Mouse (Mus musculus) embryonic facial prominence, embryonic 13.5 days (tissue): ENCODE data around the gene Cdhr5. TPM values are rescaled to one million over a fixed set of nuclear protein-coding genes. Genes with fewer than 3 reads are reported as not detected.
A peak's percentile ranks its signal among the peaks of the same experiment; 100 is the strongest.

Source experiments
- ATAC-seq: fragments of 200-750 bp; cut with Nextera tagmentation; 2 replicates; pipeline ENCODE4 v1.8.0; 2017; ENCODE audit warnings: low read depth; ENCODE audit not compliant: insufficient number of reproducible peaks, insufficient read depth, low FRiP score, low TSS enrichment
- H3K27ac ChIP-seq: fragments of 300-500 bp; sonication (generic); 2 replicates; pipeline ENCODE4 v1.5.1; 2015; ENCODE audit warnings: moderate library complexity, mild to moderate bottlenecking, inconsistent platforms
- H3K27me3 ChIP-seq: fragments of 300-500 bp; sonication (generic); 2 replicates; pipeline ENCODE4 v1.6.1; 2015; ENCODE audit warnings: mild to moderate bottlenecking, inconsistent platforms
- H3K36me3 ChIP-seq: fragments of 300-500 bp; sonication (generic); 2 replicates; pipeline ENCODE4 v1.6.1; 2015; ENCODE audit warnings: mild to moderate bottlenecking, inconsistent platforms
- H3K4me1 ChIP-seq: fragments of 300-500 bp; sonication (generic); 2 replicates; pipeline ENCODE4 v1.6.1; 2015; ENCODE audit warnings: inconsistent platforms
- H3K4me2 ChIP-seq: fragments of 300-500 bp; sonication (generic); 2 replicates; pipeline ENCODE4 v1.6.1; 2015; ENCODE audit warnings: moderate library complexity, mild to moderate bottlenecking, inconsistent platforms
- H3K4me3 ChIP-seq: fragments of 300-500 bp; sonication (generic); 2 replicates; pipeline ENCODE4 v1.5.1; 2015; ENCODE audit warnings: mild to moderate bottlenecking, inconsistent platforms
- H3K9ac ChIP-seq: fragments of 300-500 bp; sonication (generic); 2 replicates; pipeline ENCODE4 v1.6.1; 2015; ENCODE audit warnings: mild to moderate bottlenecking, inconsistent platforms
- H3K9me3 ChIP-seq: fragments of 300-500 bp; sonication (generic); 2 replicates; pipeline ENCODE4 v1.6.1; 2016; ENCODE audit warnings: inconsistent platforms
- WGBS: fragments of 180-500 bp; shearing (Covaris S2); methylation state at CpG from one replicate; pipeline ENCODE4 v1.1.7; 2015; ENCODE audit warnings: mixed read lengths; 5-methylcytosine and 5-hydroxymethylcytosine counted together
- polyA plus RNA-seq: library from polyadenylated mRNA; unstranded; fragments of >200 nt; fragmentation: Nextera tagmentation; extraction: Ambion mirVana; gene quantifications from 2 replicates; pipeline ENCODE4 v1.2.1, GENCODE M21; 2015

Gene Cdhr5
- 2.0 TPM in 1 of 2 replicates, not detected in the other for polyA plus RNA-seq

DNA sequence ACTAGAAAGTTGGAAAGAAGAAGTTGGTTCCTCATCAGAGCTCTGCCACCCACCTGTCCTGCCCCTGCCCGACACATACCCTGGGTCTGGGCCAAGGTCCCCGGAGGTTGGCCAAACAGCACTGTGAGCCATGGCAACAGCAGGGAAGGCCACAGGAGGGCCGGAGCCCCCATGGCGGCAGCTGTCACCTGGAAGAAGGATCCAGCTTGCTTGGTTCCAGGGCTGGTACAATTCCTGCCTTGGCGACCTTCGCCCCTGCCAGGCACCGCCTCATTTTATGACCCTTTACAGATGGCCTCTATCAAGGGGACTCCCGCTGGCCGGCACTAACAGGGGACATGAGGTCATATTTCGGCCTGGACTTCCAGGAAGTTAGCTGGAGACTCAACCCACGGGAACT is at the start of gene Cdhr5:
Gene Cdhr5, minus strand, starts transcription at position 241 of the 400 bp plus-strand sequence.
- no peak within 1 kb of the TSS for H3K4me2 ChIP-seq
- H3K27ac ChIP-seq = no peak within 1 kb of the TSS
- H3K4me1 ChIP-seq = peaks cover 9% of the 10 kb centered on the region
- no peak within 1 kb of the TSS for H3K4me3 ChIP-seq
- ATAC-seq = no peak
- no peaks in the 10 kb centered on the region for H3K36me3 ChIP-seq
- no peak within 1 kb of the TSS for H3K9ac ChIP-seq
- peaks cover 16% of the 10 kb centered on the region for H3K27me3 ChIP-seq
- WGBS = 58% methylated on average over 11 of the region's 11 CpGs
- no peaks in the 10 kb centered on the region for H3K9me3 ChIP-seq

DNA sequence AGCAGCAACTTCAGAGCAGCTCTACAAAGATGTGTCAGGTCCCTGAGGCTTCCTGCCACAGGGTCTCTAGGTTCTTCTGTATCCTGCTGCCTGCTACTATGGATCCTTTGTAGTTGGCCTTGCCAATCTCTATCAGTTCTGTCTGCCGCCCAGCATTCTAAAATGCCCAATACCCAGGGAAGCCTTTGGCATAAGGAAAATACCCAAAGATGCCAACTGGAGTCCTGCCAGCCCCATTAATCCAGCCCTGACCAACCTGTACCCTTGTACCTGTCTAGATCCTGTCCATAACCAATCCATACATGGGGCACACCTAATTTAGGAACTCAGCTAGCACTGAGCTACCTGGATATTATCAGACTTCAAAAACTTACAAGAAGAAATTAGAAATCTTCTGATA is 48.1 kb upstream of the Cdhr5 start:
- Histone ChIP-seq H3K36me3 (peaks cover 45% of the 10 kb centered on the region), H3K9me3 (no peaks in the 10 kb centered on the region), H3K9ac (no peak overlapping the region), H3K27me3 (no peaks in the 10 kb centered on the region), H3K4me2 (no peak overlapping the region), H3K27ac (no peak overlapping the region), H3K4me1 (peaks cover 31% of the 10 kb centered on the region), H3K4me3 (no peak overlapping the region)
- WGBS = 92% methylated on average over 1 of the region's 1 CpGs
- ATAC-seq = no peak

DNA sequence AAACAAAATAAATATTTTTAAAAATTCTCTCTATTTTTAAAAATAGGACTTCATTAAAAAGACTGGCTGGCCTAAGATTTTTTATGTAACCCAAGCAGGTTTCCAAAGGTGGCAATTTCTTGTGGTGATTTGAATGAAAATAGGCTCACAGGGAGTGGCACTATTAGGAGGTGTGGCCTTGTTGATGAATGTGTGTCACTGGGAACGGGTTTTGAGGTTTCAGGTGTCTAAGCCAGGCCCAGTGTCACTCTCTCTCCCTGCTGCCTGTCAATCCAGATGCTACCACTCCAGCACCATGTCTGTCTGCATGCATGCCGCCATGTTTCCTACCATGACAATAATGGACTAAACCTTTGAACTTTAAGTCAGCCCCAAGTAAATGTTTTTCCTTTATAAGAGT is 42.9 kb upstream of the Cdhr5 start:
- Histone ChIP-seq H3K9ac (no peak overlapping the region), H3K9me3 (no peaks in the 10 kb centered on the region), H3K4me1 (no peaks in the 10 kb centered on the region), H3K27ac (no peak overlapping the region), H3K4me3 (no peak overlapping the region), H3K27me3 (no peaks in the 10 kb centered on the region), H3K4me2 (no peak overlapping the region), H3K36me3 (peaks cover 97% of the 10 kb centered on the region)
- no peak for ATAC-seq
- 66% methylated on average over 2 of the region's 2 CpGs for WGBS

DNA sequence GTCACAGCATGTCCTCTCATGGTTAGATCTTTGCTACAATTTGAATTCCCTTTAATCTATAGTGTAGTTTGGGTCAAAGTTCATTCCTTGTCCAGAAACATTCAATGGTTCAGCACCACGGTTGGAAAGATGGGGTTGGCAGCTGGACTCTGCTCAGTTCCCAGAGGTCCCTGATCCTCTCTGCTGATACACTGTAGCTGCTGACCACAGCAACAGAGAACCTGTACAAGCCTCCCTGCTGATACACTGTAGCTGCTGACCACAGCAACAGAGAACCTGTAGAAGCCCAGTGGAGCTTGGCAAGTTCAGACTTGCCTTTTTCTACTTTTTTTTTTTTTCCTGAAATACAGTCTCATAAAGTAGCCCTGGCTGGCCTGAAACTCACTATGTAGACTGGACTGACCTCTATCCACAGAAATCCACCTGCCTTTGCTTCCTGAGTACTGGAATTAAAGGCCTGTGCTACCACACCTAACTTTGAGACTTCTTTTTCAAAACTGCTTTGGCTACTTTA is 41.1 kb upstream of the Cdhr5 start:
- peaks cover 96% of the 10 kb centered on the region for H3K36me3 ChIP-seq
- no peak overlapping the region for H3K4me3 ChIP-seq
- no peak overlapping the region for H3K4me2 ChIP-seq
- H3K27me3 ChIP-seq = no peaks in the 10 kb centered on the region
- no peaks in the 10 kb centered on the region for H3K9me3 ChIP-seq
- WGBS = 84% methylated on average over 1 of the region's 1 CpGs
- ATAC-seq = no peak
- no peaks in the 10 kb centered on the region for H3K4me1 ChIP-seq
- H3K27ac ChIP-seq = no peak overlapping the region
- no peak overlapping the region for H3K9ac ChIP-seq

DNA sequence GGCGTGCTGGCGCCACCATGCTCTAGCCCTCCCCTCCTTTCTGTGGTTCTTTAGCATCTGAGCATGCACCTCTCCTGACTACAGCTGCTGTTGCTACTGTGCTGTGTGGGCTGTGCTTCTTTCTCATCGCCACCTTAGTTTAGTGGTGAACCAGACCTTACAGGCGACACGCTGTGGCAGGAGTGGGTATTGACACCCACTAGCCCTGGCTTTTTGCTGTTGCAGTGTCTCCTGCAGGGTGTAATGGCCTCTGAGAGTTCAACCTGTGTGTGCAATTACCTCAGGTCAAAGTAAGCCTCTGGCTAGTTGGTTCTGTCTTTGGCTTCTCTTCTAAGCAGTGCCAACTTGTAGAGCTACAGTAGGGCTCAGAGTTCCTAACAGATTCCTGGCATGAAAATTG is 39.4 kb upstream of the Cdhr5 start:
- no peak overlapping the region for H3K4me2 ChIP-seq
- 80% methylated on average over 5 of the region's 5 CpGs for WGBS
- no peak for ATAC-seq
- H3K27ac ChIP-seq = no peak overlapping the region
- H3K4me3 ChIP-seq = no peak overlapping the region
- no peaks in the 10 kb centered on the region for H3K27me3 ChIP-seq
- no peak overlapping the region for H3K9ac ChIP-seq
- H3K9me3 ChIP-seq = no peaks in the 10 kb centered on the region
- H3K4me1 ChIP-seq = no peaks in the 10 kb centered on the region
- H3K36me3 ChIP-seq = peaks cover 96% of the 10 kb centered on the region

DNA sequence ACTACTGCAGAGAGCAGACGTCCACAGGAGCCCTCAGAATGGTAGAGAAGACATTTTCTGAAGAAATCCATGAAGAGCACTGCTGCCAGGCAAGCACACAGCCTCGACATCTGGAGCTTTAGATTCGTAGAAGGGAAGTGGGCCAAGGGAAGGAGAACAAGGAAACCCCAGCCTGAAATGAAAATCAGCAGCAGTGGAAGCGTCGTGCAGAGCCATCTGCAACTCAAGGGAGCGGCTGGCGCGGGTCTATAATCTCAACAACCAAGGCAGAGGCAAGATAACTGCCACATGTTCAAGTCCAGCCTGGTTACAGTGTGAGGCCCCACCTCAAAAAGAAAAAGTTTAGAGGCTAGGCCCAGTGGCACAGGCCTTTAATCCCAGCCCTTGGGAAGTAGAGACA is 38.5 kb upstream of the Cdhr5 start:
- Histone ChIP-seq H3K27ac (no peak overlapping the region), H3K4me3 (no peak overlapping the region), H3K36me3 (peaks cover 97% of the 10 kb centered on the region), H3K4me1 (no peaks in the 10 kb centered on the region), H3K9ac (no peak overlapping the region), H3K27me3 (no peaks in the 10 kb centered on the region), H3K4me2 (no peak overlapping the region), H3K9me3 (no peaks in the 10 kb centered on the region)
- WGBS = 86% methylated on average over 8 of the region's 8 CpGs
- no peak for ATAC-seq

DNA sequence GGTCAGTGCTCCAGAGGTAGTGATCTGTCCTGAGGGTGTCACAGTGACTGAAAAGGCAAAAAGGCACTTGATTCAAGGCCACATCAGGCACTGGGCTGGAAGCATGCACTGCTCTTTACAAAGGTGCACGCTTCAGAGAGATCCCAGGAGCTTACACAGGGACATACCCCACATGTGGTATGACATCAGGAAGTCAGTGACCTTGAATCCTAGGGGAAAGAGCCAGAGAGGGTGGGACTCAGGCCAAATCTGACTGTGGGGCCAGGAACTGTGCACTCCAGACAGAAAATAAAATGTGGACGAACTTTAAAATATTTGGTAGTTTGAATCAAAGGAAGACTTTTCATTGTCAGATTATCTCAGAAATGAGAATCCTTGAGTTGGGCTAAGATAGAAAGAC is 37.8 kb upstream of the Cdhr5 start:
- WGBS = 86% methylated on average over 2 of the region's 2 CpGs
- ATAC-seq = no peak
- Histone ChIP-seq H3K4me2 (no peak overlapping the region), H3K27ac (no peak overlapping the region), H3K36me3 (peaks cover 98% of the 10 kb centered on the region), H3K4me3 (no peak overlapping the region), H3K4me1 (no peaks in the 10 kb centered on the region), H3K9me3 (no peaks in the 10 kb centered on the region), H3K9ac (0 out of 2 replicates have a peak overlapping the region, but pooled peaks have one; percentile 52), H3K27me3 (no peaks in the 10 kb centered on the region)

DNA sequence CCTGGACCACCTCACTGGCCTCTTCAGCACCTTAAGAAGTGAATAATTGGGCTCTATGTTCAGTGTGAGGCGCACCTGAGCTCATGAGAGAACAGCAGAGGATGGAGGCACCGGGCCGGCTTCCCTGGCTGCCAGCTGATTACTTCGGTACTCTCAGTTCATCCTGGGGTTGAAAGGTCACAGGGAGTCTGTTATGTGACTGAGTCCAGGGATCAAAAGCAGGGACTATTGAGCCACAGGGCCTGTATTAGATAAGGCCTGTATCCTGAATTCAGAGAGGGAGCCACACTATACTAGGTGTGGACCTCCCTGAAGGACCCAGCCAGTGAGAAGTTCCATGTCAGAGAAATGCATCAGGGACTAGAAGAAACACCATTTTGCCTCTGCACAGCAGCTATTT is 28.0 kb upstream of the Cdhr5 start:
- no peak overlapping the region for H3K27ac ChIP-seq
- H3K4me1 ChIP-seq = no peaks in the 10 kb centered on the region
- H3K4me3 ChIP-seq = no peak overlapping the region
- ATAC-seq = no peak
- 83% methylated on average over 4 of the region's 4 CpGs for WGBS
- no peaks in the 10 kb centered on the region for H3K9me3 ChIP-seq
- H3K36me3 ChIP-seq = peaks cover 98% of the 10 kb centered on the region
- no peak overlapping the region for H3K9ac ChIP-seq
- H3K4me2 ChIP-seq = no peak overlapping the region
- no peaks in the 10 kb centered on the region for H3K27me3 ChIP-seq

DNA sequence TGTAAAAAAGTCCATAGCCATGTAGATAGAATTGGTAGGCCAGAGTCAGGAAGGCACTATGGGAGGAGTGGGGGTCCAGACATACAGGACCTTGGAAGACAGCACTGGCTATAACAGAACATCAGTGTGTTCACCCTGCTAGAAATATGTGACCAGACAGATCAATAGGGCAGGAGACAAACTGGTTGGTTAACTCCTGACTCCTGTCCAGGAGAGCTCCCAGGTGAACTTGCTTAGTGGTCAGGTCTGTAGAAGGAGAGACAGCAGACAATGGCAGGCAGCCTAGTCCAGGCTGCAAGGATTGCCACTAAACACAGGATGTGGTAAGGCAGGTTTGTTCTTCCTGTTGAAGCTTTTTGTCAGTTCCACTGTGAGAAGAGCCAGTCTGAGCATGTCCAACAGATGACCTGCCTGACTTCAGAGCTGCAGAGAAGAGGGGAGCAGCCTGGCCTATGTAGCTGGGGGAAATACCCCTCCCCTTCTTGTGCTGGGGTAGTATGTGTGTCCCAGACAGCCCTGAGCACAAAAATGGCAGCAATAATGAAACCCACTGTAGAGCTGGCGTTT is 26.2 kb upstream of the Cdhr5 start:
- Histone ChIP-seq H3K4me2 (no peak overlapping the region), H3K27me3 (no peaks in the 10 kb centered on the region), H3K4me1 (no peaks in the 10 kb centered on the region), H3K9me3 (no peaks in the 10 kb centered on the region), H3K36me3 (peaks cover 93% of the 10 kb centered on the region), H3K9ac (no peak overlapping the region), H3K27ac (no peak overlapping the region), H3K4me3 (no peak overlapping the region)
- no peak for ATAC-seq
- WGBS = 59% methylated on average over 1 of the region's 1 CpGs

DNA sequence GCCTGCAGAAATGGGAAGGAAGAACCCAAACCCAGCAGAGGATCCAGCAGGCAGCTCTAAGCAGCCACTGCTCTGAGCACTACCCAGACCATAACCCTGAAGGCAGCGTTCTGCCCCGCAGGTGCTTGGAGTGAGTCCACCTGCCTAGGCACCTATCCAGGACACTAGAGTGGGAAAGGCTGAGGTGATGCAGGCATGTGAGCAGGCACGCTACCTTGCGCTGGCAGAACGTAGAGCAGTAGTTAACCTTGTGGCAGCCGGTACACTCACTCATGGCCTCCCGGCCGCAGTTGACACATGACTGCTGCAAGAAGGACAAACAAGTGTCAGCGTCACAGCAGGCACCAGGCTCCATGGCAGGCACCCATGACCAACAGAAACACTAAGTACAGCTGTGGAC is 24.8 kb upstream of the Cdhr5 start:
- Histone ChIP-seq H3K36me3 (peaks cover 91% of the 10 kb centered on the region), H3K27ac (no peak overlapping the region), H3K4me3 (no peak overlapping the region), H3K4me2 (no peak overlapping the region), H3K9ac (no peak overlapping the region), H3K4me1 (no peaks in the 10 kb centered on the region), H3K9me3 (no peaks in the 10 kb centered on the region), H3K27me3 (no peaks in the 10 kb centered on the region)
- WGBS = 95% methylated on average over 9 of the region's 9 CpGs
- no peak for ATAC-seq

DNA sequence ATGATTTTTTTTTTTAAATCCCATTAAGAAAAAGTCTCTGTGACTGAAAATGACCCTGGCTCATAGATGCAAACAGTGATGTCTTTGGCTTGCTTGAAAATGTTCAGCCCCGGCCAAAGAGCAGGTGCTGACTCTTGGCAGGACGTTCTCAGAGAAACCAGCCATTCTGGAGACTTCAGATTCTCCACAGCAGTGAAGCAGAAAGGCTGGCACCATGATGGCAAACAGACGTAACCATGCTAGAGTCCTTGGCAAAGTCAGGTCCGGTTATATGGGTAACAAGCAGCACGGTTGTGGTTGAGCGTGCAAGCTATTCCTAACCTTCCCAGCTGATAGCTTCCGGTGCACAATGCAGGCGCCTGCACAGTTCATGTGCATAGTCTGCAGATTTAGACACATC is 22.6 kb upstream of the Cdhr5 start:
- peaks cover 6% of the 10 kb centered on the region for H3K4me1 ChIP-seq
- 96% methylated on average over 8 of the region's 8 CpGs for WGBS
- H3K27me3 ChIP-seq = peaks cover 21% of the 10 kb centered on the region
- peaks cover 69% of the 10 kb centered on the region for H3K36me3 ChIP-seq
- no peak overlapping the region for H3K27ac ChIP-seq
- ATAC-seq = no peak
- no peaks in the 10 kb centered on the region for H3K9me3 ChIP-seq
- H3K9ac ChIP-seq = no peak overlapping the region
- no peak overlapping the region for H3K4me3 ChIP-seq
- H3K4me2 ChIP-seq = no peak overlapping the region

DNA sequence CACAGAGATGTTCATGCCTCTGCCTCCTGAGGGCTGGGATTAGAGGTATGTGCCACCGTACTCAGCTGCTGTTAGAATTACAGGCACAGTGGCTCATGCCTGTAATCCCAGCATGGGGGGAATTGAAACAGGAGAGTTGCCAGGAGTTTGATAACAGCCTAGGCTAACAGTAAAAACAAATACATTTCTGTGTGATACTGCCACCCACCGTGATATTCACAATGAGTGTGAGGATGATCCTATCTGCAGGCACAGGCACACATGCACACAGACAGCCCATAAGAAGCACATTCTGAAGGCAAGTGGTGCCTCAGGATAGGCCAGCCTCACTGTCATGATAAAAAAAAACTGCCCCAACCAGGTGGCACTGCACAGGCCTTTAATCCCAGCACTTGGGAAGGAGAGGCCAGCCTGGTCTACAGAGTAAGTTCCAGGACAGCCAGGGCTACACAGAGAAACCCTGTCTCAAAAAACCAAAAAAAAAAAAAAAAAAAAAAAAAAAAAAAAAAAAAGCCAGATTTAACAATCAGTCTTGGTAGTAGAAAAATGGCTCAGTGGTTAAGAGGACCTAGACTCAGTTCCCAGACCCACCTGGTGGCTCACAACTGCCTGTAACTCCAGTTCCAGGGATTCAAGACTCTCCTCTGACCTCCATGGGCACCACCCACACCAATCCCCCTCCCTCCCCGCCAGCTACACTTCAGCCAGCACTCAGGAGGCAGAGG is 21.5 kb upstream of the Cdhr5 start:
- no peak overlapping the region for H3K27ac ChIP-seq
- no peak overlapping the region for H3K4me3 ChIP-seq
- WGBS = 86% methylated on average over 3 of the region's 3 CpGs
- H3K36me3 ChIP-seq = peaks cover 59% of the 10 kb centered on the region
- H3K9me3 ChIP-seq = no peaks in the 10 kb centered on the region
- peaks cover 17% of the 10 kb centered on the region for H3K4me1 ChIP-seq
- no peak overlapping the region for H3K9ac ChIP-seq
- no peak overlapping the region for H3K4me2 ChIP-seq
- no peak for ATAC-seq
- peaks cover 31% of the 10 kb centered on the region for H3K27me3 ChIP-seq
